Mouse (Mus musculus) CD8-positive naive resting alpha-beta T cell, adult 2 months (primary cell): ENCODE data around the gene H6pd.

ENCODE experiments used
- DNase-seq, 2 experiments: peaks; one replicate each; pipeline ENCODE4 v3.0.0; 2022; ENCODE audit warnings: low read depth in 2 of 2, low spot score in 2 of 2

The H6pd gene

DNA sequence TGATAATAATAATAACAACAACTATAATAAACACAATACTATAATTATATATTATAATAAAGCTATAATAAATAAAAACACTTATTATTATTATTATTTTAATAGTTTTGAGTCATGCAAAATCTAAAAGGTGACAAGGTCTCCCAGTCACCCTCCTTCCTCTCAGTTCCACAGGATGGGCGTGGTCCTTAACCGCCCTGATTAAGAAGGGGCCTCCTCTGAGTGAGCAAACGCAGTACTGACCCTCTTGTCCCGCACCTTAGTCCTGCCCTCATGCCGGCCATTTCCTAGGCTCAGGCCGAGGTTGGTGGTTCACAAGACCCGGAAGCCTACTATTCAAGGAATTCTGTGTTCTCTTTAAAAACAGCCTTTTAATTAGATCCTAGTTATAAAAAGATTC, 14.7 kb upstream of the H6pd start:
- DNase-seq = no peak

GRCm38 (mm10) chr4:150019741-150020380, 11.0 kb upstream of the H6pd start:
- DNase-seq = no peak

GRCm38 (mm10) chr4:150015436-150015835, 6.6 kb upstream of the H6pd start:
- no peak for DNase-seq

DNA sequence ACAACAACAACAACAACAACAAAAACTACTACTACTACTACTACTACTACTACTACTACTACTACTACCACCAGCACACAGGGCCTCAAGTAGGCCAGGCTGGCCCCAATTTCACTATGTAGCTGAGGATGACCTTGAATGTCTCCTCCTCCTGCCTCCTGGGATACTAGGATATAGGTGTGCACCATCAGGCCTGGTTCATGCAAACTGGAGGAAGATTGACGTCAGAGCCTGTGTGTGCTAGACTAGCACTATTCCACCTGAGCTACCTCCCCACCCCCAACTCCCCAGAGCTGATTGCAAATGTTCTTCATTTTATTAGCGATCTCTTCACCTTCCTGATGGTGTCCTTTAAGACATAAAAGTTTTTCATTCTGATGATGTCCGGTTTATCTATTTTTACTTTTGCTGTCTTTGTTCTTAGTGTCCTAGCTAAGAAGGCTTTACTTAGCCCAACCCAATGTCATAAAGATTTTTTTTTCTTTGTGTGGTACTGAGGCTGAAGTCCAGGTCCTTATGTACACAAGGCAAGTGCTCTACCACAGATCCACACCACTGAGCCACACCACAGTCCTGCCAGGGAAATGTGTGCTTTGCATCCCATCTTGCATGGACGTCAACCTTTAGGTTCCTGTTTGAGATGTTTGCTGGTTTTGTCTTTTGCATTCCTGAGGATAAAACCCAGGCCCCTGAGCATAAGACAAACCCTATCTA, 5.7 kb upstream of the H6pd start:
- no peak for DNase-seq

GRCm38 (mm10) chr4:150013805-150014204, 5.0 kb upstream of the H6pd start:
- no peak for DNase-seq

- DNase-seq = no peak
These were observed 4.4 kb upstream of the H6pd start for GRCm38 (mm10) chr4:150013186-150013690.

GRCm38 (mm10) chr4:150012322-150012723, 3.5 kb upstream of the H6pd start:
- DNase-seq = no peak

DNA sequence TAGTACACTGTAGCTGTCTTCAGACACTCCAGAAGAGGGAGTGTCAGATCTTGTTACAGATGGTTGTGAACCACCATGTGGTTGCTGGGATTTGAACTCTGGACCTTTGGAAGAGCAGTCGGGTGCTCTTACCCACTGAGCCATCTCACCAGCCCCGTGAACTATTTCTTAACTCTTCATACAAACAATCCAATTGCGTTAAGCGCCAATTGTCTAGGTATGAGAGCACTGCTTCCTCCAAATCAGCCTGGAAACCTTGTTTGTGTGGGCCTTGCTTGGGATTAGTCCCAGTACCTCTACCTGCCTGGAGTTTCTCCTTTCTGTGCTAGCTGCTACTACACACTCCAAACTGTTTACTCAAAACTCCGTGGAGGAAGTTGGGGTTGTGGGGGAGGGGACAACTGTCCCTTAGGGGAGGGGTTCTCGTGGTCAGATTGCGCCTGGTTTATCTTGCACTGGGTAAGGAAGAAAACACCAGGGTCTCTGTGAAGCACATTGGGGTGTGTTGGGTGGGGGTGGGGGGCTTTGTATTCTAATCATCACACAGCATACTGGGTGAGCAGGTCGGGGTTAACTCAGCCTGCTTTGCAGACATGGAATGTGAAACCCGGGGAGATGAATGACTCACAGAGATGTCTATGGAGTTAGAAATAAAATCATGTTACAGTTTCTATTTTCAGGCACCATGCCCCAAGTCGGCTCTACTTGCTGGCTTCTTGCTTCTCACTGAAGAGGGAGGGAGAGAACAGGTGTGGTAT, 2.9 kb upstream of the H6pd start:
- no peak for DNase-seq

DNA sequence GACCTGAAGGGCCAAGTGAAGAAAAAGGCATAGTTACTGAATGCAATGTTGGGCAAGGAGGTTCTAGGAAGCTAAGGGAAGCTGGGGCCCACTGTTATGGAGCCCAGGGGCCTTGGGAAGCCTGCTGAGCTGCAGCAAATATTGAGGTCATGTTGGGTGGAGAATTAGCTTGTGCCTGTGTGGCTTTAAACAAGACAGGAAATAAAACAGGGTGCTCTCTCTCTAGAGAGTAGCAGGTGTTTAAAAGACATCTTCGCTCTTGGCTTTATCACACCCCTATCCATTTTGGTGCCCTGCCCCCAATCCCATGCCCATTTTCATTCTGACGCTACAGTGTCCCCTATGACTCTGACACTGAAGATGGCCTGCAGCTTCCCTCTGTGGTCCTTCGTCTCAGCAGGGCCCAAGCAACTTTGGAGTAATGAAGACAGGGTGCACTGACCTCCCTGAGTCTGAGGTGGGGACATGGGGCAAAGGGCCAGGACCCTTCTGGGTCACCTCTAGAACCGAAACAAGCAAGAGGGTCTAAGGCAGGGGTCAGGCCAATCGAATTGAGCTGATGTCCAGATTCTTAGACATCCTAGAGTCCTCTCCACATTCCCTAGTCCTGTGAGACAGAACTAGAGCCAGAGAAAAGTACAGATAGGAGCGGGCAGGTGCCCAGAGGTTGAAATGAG, 1.4 kb upstream of the H6pd start:
- no peak for DNase-seq

DNA sequence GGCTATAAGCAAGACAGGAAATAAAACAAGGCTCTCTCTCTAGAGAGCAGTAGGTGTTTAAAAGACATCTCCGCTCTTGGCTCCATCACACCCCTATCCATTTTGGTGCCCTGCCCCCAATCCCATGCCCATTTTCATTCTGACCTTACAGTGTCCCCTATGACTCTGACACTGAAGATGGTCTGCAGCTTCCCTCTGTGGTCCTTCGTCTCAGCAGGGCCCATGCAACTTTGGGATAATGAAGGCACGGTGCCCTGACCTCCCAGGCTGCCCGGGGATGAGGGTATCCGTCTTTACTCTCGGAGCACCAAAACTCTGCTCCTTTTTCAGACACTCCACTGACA, 736 bp upstream of the H6pd start:
- no peak for DNase-seq

DNA sequence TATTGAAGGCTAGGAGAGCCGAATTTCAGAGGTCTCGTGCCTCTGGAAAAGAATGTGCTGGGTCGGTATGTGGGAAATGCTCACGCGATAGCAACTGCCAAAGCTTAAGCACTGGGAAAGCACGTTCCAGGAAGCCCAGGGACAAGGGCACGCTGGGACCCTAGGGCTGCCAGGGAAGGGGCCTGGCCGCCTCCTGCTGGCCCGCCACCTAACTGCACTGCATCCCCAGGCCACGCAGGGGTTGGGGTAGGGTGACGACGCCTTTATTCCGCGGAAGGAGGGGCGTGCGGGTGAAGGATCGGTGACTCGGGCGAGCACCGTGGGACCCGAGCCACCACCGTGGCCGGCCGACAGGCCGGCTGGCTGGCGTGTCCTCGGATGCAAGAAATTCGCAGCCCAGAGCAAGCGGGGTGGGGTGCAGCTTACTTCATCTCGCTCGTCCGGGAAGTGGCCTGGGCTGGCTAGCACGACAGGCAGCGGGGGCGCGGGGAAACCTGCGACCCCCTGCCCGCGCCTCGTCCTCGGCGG, 434 bp downstream of the H6pd start:
- peak; percentile 73 to 82 for DNase-seq

GRCm38 (mm10) chr4:150007444-150007843, 1.4 kb downstream of the H6pd start:
- DNase-seq = no peak

GRCm38 (mm10) chr4:150006991-150007390, 1.8 kb downstream of the H6pd start:
- DNase-seq = no peak

GRCm38 (mm10) chr4:150006122-150006854, 2.5 kb downstream of the H6pd start:
- no peak for DNase-seq

- DNase-seq = no peak
These were observed 3.6 kb downstream of the H6pd start for GRCm38 (mm10) chr4:150005231-150005630.

DNA sequence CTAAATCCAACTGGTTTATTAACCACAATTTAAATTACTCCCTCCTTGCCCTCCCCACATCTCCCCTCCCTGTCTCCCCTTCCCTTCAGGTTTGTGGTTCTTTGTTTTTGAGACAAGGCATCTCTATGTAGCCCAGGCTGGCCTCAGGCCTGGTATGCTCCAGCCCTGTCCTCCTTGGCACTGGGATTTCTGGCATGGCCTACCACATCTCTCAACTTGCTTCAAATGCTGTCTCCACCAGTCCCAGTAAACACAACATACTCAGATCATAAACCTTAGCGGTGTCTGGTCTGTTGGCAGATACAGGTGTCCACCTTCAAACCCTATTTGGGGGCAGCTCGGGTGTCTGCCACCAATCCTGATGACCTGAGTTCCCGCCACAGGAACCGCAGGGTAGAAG, 5.2 kb downstream of the H6pd start:
- no peak for DNase-seq

DNA sequence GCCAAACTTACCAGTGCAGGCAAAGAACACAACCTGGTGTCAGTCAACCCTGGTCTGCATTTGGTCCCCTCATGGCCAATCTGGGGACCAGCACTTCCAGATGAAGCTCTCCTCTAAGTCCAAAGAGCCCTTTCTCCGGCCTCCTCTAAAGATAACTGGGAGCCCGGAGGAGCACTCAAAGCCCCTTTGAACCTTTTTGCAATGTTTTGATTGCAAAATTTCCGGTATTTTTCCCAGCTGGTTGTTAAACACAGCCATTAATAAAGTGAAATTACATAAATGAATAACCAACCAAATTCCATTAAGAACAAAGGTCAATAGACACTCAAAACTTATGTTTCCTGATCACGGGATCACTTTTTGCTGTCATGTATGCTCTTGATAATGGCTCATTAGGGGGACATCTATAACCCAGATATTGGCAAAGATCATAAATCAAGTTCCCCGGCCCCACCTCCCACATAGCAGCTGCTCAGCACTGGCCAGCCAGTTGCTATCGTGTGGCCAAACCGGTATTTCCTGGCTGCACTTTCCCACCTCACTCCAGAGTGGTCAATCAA, 5.7 kb downstream of the H6pd start:
- DNase-seq = no peak

- DNase-seq = no peak
These were observed 6.7 kb downstream of the H6pd start for GRCm38 (mm10) chr4:150002021-150002528.

GRCm38 (mm10) chr4:150001221-150001860, 7.5 kb downstream of the H6pd start:
- peak; percentile 54 to 58 for DNase-seq
